Mouse (Mus musculus) urinary bladder, postnatal 25 days (tissue): ENCODE results near the gene Mtif3.
"Not testable (repeated sequence)": the region's sequence is repeated elsewhere in the genome, so short reads cannot be mapped to it uniquely, and the experiment has no call there.

Experiments
- DNase-seq: peaks from one replicate; pipeline ENCODE4 v3.0.0; 2022; ENCODE audit warnings: low spot score

The Mtif3 gene

DNA sequence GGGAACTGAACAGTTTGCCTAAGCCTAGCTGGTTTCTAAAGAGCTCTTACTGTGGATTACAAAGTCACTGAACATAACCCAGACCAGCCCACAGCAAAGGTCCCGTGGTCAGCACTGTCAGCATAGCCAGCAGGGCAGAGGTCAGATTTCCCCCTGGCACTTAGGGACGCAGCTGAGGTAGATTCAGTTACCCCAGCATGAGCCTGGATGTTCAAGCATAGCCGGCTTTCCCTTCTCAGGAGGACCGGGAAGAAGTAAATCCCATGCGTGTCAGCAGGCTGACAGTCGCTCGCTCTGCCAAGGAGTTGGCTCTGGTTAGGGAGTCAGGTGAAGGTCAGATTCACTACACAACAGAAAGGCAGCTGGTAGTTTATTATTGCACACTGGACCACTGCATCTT is 9.0 kb downstream of the Mtif3 start:
- DNase-seq: no peak

DNA sequence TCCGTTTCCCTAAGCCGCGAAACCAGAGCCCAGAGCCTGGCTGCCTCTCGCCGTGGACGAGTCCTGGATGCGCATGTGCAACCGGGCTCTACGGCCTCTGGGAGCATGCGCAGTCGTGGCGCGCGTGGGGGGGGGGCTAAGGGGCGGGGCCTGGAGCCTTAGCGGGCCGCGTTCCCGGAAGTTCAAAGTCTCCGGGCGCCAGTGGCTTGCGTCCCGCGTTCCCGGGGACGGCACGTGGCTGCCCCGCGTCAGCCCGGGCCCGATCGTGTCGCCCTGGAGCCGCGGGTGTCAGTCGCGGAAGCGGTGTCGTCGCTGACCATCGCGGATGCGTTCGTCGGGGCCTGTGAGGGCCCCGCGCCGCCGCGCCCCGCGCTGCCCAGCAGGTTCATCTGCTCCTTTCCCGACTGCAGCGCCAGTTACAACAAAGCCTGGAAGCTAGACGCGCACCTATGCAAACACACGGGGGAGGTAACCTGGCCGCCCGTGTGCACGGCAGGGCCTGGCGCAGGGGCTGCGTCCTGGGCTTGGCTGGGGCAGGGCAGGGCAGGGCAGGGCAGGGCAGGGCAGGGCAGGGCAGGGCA is 15.0 kb downstream of the Mtif3 start, which contains the start of gene Gtf3a:
Gtf3a (plus strand) TSS at position 150 of the 581 bp plus-strand sequence.
- peak; percentile 77 for DNase-seq

DNA sequence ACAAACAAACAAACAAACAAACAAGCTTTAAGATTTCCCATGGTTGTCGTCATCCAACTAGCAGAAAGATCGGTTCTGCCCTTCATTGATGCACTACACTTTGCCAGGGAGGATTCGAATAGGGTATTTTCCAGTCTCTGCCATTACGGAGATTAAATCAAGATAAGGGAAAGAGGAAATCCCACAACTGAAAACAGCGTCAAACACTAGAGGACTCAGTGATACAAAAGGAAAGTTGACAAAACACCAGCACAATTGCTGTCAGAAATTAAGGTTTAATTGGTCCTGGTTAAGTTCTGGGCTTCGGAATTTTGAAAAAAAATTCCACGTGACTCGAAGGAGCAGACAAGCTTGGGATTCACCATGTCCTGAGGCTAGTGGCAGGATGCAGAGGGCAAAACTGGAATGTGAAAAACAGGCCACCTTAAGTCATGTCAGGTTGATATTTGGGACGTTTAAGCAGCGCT is 15.5 kb downstream of the Mtif3 start:
- no peak for DNase-seq

DNA sequence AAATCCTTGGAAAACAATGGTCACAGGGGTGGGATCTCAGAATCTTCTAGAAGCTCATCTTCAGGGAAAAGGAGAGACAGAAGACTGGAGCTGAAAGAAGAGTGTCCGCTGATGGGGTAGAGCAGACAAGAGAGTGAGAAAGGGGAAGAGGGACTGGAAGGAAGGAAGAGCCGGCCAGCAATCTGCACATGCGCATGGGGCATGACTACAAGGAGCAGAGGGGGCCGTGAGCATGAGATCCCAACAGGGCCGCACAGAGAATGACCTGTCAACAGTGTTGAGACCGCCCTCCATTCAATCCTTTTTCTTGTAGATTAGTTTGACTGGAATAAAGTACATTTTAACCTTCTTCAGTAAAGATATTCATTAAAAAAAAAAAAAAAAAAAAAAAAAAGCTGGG is 16.1 kb downstream of the Mtif3 start:
- no peak for DNase-seq

DNA sequence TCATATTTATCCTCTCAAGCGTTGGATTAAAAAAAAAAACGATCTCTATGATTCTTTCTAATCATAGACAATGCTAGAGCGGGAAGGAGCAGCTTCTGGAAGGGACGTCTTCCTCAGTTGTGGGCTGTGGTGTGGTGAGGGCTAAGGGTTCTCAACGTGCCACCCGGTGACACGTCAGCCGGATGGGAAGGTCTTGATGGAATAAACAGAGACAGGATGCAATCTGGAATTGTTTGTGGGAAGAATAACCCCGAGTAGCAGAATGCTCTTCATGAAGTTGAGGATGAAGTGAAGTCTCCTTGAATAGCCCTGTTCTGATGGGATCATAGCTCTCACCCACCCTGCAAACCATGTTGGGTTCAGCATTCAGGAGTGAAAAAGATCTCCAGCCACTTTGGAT is 16.9 kb downstream of the Mtif3 start:
- DNase-seq: no peak

DNA sequence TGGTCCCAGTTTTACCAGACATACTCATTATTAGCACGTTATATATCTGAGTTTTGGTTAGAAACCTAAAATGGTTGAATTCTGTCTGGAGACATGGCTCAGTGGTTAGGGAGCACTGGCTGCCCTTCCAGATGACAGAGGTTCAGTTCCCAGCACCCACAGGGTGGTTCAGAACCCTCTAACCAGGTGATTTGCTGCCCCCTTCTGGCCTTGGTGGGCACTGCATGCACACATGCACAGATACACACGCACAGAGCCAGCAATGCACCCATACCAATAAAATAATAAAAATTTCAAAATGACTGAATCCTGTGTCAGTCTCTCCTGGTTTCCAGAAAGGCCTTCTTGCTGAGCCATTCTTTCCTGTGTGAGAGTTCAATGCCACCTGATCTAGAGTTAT is 19.0 kb downstream of the Mtif3 start:
- no peak for DNase-seq

DNA sequence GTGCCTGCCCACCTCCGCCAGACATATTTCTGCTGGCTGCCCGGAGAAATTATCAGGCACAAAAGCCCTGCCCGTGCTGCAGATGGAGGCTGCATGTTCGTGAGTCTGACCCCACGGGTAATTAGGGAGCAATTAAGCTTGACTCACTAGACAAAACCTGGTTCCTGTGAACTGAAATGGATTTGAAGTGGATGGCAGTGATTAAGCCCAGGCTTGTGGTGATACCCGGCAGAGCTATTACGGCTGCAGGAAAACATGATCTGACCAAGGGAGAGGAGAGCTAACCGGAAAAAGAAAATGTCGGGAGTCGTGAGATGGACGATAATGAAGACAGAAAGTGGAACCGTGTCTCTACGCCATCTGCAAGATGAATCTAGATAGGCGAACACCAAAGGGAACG is 20.6 kb downstream of the Mtif3 start:
- DNase-seq: no peak

DNA sequence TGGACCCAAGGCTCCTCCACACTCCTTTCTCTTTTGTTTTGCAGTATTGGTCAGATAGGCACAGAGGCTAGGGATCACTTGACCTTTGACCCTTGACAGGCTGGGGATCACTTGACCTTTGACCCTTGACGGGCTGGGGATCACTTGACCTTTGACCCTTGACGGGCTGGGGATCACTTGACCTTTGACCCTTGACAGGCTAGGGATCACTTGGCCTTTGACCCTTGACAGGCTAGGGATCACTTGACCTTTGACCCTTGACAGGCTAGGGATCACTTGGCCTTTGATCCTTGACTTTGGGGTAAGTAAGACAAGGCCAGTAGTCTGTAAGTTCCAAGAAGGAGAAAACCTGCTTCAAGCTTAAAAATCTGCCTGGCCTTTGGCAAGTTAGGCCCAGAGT is 21.7 kb downstream of the Mtif3 start:
- DNase-seq: not testable (repeated sequence)

DNA sequence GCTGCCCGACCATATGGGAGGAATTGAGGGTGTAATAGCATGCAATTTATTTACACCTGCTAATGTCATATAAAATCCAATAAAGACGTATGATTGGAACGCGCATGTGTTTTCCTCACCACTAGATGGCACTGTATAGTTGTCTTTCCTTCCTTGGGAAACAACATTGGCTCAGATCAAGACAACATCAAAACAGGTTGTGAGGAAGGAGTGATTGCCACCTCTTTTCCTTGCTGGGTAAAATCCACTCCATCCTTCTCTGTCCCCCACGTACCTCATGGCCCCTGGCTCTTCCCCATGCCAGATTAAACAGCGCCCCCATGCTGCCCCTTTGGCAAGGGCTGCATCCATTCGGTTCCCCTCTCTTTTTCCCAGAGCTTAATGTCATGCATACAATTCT is 23.4 kb downstream of the Mtif3 start:
- DNase-seq: no peak

DNA sequence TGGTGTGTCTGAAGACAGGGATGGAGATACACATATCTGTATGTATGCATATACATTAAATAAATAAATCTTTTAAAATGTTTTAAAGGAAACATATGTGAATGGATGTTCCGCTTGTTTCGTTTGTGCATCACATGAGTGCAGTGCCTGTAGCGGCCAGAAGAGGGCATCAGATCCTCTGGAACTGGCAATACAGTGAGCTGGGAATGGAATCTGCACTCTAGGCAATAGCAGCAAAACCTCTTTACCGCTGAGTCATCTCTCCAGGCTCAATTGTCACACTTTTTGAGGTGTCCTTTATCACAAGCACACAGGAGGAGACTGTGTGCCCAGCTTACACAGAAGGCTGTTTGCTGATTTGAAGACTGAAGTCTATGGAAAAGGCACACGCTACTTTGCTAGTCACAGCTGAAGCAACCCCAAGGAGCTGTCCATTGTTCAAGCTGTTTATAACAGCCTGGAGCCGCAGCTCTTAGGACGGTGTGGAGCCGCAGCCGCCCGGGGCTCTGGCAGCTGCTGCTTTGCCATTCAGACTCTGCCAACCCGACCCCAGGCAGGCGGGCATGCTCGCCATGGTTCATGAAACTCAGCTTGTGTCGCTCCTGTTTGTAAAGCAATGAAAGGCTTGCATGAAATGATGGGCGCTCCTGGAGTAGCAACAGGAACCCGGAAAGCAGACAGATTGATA is 24.3 kb downstream of the Mtif3 start:
- DNase-seq: no peak

DNA sequence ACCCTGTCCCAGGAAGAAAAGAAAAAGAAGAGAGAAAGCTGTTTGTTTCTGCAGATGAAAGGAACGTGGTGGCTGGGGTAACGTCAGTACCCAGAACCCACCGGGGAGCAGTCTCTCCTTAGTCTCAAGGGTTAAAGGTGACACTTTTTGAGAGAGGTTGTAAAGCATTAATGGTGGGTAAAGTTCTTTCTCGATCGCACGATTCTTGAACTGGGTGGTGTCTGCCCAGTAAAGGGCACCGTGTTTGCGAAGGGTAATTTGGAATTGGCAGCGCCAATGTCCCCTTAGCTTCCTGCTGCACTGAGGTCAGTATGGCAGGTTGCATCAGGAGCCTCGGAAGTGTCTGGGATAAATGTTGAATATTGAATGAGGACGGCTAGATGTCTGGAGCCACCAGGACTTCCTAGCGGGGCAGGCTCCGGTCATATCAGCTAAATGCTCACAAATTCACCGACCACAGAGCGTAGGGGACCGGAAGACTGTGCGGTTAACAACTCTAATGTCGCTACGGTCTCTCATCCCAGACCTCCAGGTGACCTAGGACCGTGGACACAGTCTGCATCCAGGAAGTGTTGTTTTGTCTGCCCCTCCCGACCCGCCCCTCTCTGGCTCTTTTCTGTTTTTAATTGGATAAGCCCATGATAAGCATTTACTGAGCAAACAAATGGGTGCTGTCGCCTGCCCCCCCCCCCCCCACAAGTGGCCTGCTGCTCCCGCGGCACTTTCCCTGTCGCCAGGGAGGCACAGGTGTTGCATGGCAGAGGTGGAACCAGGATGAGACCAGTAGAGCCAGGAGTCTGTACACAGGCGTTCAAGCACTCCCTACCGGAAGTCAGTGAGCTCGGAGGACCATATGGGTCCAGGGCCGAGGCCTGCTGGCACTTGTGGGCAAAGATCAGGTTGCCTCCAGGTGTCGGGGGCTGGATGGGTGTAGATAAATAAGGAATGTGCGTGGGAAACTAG is 25.8 kb downstream of the Mtif3 start:
- no peak for DNase-seq

DNA sequence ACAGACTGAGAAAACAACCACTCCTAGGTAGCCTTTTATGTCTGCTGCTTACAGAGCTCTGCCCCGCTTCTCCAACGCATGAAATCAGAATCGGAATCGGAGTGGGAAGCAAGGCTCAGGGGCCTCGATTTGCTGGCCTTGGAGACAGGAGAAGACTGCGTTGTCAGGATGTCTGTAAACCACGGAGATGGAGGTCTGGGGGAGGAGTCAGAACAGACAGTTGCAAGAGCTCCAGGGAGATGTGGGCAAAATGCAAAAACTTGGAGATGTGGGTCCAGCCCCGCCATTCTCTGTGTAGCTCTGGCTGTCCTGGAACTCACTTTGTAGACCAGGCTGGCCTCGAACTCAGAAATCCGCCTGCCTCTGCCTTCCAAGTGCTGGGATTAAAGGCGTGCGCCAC is 30.1 kb downstream of the Mtif3 start:
- no peak for DNase-seq

DNA sequence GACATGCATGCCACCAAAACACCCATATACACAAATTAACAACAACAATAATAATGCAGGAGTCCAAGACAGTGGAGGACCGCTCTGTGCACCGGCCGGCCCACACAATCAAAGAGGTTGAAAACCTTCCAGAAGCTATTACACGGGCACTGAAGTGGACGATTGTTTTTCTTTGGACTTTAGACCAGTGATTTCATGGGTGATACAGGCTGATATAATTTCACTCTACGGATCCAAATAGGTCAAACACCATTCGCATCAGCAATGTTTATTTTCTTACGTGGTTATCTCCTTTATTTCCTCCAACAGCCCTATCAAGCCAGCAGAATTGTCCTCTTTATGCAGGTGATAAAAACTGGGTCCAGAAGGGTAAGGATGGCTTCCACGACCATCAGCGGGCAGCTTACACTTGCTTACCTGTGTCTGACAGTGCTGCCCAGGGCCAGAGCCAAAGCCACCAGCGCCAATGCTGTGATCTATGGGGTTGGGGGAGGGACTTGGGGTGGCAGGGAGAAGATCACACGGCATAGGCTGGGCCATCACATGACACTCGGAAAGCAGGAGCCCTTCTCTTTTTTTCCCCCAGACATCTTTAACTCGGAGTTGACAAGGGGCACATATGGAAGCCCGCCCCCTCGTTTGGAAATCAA is 31.6 kb downstream of the Mtif3 start:
- no peak for DNase-seq

DNA sequence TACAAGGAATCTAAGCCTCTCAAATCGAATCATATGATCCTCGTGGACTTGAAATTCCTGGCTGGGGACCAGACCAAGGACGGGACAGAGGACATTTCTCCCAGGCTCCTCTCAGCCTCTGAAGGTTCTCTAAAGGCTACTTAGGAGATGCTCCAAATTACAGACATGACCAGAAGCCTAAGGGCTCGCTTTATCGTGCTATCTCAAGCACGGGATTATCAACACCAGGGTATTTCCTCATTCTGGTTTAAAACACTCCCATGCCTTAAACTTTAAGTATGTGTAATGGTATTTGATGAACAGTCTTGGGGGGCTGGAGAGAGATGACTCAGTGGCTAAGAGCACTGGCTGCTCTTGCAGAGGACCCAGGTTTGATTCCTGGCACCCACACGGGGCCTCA is 32.2 kb downstream of the Mtif3 start:
- DNase-seq: no peak

DNA sequence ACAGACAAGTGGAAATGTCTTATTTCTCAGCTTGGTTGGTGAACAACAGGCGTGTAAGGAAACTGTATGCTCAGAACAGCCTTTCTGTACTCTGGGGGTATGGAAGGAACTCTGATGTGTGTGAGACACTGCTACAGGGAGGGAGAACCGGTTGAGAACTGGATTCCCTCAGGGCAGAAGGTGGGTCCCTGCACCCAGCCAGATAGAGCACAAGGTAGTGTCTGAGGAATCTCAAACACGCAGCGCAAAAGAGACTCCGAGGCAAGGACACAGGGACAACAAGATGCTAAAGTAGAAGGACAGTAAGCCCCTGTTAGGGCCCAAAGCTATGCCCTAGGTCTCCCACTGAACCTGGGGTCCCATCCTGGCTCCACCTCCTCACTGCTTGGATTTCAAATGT is 36.9 kb downstream of the Mtif3 start:
- no peak for DNase-seq

DNA sequence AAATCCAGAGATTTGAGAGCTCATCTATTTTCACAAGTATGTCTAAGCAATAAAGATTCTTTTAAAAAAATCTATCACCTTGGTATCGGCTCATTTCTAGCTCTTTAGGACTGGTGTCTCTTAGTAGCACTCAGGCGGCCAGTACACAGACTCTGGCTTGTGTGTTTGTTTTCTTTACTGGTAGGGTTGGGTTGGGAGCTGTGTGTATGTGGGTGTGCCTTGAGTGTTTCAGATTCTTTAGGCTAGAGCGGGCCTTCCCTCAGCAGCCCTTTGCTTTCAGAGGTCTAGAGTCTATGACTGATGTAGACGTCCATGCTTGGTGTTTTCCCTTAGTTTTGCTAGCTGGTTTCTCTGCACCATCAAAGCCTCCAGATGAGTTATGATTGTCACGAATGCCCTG is 40.1 kb downstream of the Mtif3 start:
- no peak for DNase-seq

DNA sequence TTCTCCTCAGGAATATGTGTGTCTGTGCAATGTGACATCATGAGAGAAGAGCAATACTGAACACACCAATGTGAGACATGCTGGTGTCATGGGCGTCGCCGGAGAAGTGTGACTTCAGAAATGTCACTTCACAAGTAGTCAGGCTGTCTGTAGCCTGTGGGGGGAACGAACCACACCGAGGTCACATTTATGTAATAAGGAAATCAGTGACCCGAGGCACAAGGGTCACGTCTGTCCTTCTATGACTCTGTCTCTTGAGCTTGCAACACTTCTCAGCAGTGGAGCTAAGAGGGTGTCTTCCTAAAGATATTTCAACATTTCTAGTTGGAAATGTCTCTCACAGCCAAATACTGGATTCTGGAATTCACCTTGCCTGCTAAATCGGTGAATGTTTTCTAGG is 42.4 kb downstream of the Mtif3 start:
- DNase-seq: no peak

DNA sequence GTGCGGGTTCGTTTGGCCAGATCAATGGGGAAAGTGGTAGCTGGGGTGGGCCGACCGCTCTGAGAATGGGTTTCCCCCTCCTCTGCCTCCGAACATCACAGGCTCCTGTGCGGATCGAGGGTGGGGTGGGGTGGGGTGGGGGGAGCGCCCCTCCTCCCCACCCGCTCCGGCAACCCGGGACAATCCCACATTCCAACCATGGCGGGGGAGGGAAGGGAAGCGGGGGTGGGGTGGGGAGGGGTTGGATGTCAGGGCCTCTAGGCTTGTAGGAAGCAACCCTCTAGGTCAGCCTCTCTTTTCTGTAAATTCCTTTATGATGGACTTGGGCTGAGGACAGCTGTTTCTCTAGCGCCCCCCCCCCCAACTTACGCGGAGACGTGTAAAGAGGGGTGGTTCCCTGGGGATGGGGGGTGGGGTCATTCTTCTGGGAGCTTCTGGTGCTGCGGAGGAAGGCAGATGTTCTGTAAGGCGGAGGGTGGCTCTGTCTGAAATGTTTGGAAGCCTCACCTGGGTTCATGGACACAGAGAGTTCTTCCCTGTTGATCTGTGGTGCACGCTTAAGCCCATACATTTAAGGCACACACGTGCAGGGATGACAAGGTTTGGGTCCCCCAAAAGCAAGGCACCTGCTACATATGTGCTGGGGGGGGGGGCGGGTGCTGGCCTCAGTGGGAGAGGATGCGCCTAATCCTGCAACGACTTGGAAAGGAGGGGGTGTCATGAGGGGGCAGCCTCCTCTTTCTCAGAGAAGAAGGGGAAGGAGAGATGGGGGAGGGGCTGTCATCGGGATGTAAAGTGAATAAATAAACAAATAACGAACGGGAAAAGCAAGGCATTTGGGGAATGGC is 43.1 kb downstream of the Mtif3 start:
- no peak for DNase-seq

DNA sequence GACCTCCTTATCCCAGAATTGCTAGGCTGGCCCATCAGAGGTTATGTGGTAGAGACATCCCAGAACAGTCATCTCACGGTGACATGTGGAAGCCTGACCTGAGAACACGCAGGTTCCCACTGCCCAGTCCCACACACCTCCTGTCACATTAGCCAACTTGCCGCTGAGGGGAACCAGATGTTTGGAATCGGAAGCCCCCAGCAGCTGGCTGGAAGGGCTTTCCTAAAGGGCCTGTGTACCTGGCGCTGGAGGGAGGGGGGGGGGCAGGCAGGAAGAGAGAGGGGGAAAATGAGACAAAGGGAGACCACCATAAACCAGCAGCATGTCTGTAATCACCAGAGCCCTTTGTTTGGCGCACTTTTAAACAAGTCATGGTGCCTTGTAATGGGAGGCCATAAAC is 43.7 kb downstream of the Mtif3 start:
- no peak for DNase-seq

DNA sequence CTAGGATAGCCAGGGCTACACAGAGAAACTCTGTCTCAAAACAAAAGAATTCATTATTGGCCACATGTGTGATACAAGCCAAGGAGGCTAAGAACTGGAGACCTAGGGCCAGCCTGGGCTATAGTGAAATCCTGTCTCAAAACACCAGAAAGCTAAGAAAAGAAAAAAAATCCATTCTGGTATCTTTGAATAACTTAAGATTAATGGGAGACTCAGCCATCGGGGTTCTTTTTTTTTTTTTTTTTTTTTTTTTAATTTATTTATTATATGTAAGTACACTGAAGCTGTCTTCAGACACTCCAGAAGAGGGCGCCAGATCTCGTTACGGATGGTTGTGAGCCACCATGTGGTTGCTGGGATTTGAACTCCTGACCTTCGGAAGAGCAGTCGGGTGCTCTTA is 46.2 kb downstream of the Mtif3 start:
- not testable (repeated sequence) for DNase-seq

DNA sequence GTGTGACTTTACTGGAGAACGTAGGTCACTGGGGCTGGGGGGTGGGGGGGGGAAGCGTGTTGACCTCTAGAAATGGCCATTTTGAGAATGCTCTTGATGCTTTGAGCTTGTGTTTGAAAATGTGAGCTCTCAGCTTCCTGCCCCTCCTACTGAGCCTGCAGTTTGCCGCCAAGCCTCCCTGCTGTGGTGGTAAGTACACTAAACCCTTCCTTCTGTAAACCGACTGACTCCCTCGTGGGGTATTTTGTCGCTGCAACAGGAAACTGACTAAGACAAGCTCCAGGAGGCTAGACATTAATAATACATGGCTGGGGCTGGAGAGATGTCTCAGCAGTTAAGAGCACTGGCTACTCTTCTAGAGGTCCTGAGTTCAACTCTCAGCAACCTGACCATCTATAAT is 46.8 kb downstream of the Mtif3 start:
- DNase-seq: no peak
